Mouse (Mus musculus) heart, postnatal 14 days (tissue): Measurements from ENCODE around the gene Micu1. TPM values are rescaled to one million over a fixed set of nuclear protein-coding genes. Genes with fewer than 3 reads are reported as not detected.

Experiments
- DNase-seq, 2 experiments: peaks; one replicate each; pipeline ENCODE4 v3.0.0; 2021 to 2022
- intact Hi-C: fragments of 180-260 bp; cut with DNase I; formaldehyde crosslinking; loops from one replicate; pipeline ENCODE4 v1.15.1; 2025
- total RNA-seq, 2 experiments: library from RNA; stranded (reverse); gene quantifications; 2 replicates each; pipeline ENCODE4 v1.2.3; 2021

The Micu1 gene
- total RNA-seq, 2 experiments from 2014 or later: 21.9 to 25.3 TPM

DNA sequence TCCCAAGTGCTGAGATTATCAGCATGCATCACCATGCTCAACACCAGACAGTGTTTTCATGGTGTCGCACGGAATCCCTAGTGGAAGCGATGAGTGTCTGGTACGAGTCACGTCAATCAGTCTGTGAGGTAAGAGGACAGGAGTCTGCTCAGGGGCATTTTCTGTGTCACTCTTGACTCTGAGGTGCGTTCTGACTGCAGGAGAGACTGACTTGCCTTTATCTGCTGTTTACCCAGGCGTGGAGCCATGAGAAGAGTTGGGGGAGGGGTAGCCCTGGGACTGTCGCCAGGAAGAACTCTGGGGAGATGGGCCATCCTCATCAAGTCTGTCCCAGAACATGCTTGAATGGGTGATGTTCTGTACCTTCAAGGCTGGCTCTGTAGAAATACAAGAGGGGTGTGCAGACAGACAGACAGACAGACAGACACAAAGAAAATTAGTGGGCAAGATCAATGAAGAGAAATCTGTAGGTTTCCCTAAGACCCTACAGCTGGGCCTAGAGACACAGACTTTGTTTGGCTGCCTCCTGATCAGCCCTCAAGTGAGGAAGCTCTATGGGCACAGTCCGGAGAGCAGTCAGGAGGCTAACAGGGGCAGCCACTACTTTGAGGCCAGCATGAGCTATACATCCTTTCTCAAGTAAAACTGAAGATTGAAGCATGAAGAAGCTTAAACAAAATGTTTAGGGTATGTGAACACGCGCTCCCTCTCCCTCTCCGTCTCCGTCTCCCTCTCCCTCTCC, 97.2 kb downstream of the Micu1 start:
- DNase-seq: peak; percentile 17 to 28
- intact Hi-C loops: no loop called here

DNA sequence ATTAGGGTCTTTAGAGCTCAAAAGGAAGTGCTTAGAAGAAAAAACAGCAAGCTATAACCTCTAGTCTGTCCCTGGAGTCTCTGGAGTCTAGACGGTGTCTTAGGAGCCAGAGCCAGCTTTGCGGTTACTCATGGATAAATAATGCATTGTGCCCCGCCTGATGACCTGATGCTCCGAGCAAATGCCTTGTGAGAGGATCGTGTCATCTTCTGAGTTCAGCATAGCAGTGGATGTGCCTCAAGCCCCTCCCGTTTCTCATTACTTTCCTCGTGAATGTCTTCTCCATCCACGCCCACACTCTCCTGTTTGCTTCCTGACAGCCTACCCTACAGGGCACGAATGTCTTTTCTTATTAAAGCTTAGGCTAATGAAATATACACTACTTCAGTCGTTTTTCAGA, 97.9 kb downstream of the Micu1 start:
- intact Hi-C loops: no loop called here
- no peak for DNase-seq

DNA sequence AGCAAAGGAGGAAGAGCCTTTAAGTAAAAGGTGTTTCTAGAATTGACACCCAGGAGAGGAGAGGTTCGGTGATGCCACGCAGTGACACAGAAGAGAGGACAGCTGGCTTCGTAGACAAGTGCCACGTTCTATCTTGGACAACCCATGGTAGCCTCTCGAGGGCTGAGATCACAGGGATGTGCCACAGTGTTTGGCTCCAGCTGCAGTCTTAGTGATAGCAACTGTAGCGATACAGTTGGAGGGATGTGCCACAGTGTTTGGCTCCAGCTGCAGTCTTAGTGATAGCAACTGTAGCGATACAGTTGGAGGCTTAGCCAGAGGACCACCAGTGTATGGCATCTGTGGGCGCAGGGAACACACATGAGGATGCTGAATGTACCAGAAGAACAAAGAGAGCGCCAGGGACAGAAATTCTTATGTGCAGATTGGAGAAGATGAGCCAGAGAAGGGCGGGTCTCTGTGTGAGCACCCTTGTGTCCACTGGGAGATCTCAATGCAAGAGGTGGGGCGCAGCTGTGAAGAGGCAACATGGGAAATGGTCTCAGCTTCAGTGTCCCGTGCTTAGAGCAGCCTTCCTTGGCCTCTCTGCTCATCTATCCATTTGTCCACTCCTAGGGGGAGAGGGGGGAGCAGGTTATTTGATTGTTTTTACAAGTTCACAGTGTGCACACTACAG, 98.7 kb downstream of the Micu1 start:
- intact Hi-C loops: no loop called here
- no peak for DNase-seq

DNA sequence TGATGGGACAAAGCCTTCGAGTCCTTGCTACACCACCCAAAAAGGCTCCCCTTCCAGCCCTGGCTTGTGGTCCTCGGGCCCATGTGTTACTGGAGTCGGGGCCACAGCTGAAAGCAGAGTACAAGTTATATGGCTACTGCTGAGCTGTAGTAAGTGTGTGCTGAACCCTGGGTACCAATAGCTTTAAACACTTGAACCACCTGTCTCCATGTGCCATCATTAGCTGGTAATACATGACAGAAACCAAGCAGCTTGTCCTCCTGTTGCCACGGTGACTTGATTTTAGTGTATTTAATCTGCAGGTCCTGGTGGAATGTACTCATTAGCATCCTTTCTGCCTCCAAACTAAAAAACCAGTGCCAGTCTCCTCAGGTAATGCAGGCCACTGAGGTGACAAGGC, 106.4 kb downstream of the Micu1 start:
- intact Hi-C loops: no loop called here
- no peak for DNase-seq

DNA sequence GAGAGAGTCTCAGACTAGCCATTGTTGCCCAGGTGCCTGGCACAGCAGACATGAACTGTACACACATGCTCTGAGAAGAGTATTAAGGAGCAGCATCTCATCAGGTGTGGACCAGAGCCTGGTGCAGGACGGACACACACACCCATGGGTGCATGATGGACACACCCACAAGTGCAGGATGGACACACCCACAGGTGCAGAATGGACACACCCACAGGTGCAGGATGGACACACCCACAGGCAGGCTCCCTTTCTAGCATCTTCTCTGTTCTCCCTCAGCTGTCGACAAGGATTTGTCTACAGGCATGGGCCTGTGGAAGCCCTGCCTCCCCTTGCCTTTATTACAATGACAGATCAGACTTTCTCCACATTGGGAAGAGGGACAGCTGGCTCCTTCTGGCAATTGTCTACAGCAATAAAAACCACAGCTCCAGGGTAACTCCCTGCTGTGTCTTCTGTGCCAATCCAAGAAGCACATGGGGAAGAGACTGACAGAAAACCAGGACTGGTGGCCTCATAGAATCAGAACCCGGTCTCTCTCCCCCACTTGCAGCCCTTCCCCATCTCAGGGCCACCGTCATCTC, 107.8 kb downstream of the Micu1 start:
- intact Hi-C loops: loop anchor here (5.0 kb wide), 1 partner anchor 193 kb away; the partner anchor contains the start of genes Gm10322 and Mcu
- DNase-seq: peak in 1 of 2 experiments; percentile 32

DNA sequence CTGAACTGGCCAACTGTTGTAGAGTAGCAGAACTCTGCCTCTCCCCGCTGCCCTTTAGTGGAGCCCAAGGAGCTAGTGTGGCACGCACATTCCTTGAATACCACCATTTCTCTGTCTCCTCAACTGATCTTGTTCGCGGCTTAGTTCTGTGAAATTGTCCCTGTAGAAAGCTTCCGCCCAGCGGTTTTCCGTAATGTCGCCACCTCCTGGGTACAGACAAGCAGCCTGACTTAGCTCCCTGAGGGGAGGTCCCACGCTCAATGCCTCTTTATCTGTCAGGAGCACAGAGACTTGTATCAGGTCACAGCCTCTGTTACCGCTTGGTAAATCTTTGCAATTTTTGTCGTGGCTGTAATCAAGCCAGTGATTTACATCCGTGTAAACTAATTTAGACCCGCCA, 110.7 kb downstream of the Micu1 start:
- no peak for DNase-seq
- intact Hi-C loops: loop anchor here (5.0 kb wide), 1 partner anchor 196 kb away; the partner anchor contains the start of genes Gm10322 and Mcu

DNA sequence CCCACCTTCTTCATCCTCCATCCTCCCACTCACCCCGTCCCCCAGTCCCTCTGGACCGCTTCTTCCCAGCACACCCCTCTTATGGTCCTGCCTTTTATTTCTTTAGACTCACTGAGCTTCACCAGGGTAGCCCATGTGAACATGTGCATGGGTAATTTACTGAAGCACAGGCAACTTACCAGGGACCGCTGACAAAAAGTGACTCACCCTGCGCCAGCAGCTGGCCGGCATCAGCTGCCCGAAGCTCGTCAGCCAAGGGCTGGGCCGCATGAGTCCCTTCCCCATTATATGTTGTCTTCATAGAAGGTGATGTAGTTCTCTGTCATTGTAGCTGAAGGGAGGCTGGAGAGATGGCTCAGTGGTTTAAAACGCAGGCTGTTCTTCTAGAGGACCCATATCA, 111.5 kb downstream of the Micu1 start:
- intact Hi-C loops: loop anchor here (5.0 kb wide), 1 partner anchor 196 kb away; the partner anchor contains the start of genes Gm10322 and Mcu
- peak in 1 of 2 experiments; percentile 15 for DNase-seq

DNA sequence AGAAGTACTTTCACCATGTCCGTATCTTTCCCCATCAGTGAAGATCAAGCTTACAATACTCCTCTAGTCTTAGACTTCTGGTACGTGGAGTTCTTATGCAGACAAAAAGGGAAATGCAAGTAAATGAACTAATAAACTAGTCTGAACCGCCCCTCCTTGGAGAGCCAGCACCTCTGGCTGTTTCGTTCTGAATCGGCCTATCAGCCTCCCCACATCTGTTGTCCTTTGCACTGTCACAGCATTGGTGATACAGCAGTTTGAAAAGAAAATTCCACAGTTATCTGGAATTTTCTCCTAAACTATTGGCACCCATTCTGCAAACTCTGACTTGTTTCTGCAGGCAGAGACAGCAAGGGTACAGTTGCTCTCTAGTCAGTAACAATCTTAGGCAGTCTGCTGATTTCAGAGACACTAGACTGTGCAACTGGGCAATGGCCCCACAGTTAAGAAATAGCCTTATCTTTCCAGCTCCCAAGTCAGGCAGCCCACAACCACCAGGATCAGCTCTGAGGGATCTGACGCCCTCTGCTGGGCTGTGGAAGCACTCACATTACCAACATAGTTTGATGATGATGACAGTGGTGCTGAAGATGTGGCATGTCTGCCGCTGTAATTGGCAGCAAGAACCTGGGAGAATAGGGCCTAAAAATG, 112.4 kb downstream of the Micu1 start:
- intact Hi-C loops: loop anchor here (5.0 kb wide), 3 partner anchors 48 to 362 kb away; partner anchors contain the start of genes Gm10322 and Mcu
- DNase-seq: peak; percentile 63 to 73

DNA sequence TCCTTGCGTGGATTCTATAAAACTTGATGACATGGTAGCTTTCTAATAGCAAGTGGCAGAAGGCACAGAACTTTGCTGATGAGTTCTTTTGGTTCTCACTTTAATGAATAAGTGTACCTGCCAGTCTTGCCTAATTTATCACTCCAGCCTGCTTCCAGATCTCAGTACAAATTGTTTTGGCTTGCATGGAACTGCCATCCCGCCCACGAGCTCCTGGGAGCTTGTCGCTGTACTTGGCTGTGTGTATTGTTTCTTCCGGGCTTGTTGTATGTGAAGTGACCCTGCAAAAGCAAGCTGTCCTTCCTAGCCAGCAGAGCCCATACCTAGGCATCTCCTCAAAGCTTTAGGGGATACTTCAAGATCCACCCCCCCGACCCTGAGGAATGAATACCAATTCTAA, 114.3 kb downstream of the Micu1 start:
- intact Hi-C loops: loop anchor here (5.0 kb wide), 2 partner anchors 46 to 364 kb away; no protein-coding TSS in a partner anchor
- no peak for DNase-seq

DNA sequence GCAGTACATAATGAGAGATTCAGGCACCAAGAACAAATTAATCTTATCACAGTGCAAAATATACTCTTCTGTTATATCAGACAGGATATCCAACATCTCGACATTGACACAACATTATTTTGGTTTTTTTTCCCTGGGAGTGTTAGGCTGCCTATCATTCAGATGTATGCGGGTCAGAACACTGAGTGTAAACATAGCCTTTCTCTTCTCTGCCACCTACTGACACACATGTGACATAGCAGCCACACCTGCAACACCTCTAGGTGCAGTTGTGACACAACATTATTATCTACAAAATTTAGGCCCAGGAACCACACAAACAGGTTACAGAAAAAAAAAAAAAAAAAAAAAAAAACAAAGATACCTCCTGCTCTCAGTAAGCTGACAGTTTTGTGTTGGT, 115.3 kb downstream of the Micu1 start:
- DNase-seq: no peak
- intact Hi-C loops: loop anchor here (5.0 kb wide), 2 partner anchors 45 to 365 kb away; no protein-coding TSS in a partner anchor

DNA sequence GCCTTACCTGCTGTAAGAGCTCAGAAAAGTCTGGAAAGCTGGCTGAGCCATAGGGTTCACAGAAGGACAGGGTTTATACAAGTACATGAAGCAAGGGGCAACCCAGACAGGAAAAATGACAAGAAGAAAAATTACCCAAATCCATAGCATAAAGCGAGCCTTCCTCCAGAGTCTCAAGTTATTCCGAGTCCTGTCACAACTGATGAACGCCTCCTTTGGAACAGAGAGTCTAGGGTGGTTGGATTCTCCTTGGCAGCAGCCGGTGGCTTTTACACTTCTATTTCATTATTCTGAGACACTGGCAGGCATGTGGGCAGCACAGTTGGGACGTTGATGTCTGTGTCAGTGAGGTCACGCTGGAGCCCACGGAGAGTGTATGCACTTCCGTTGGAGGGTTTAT, 115.7 kb downstream of the Micu1 start:
- DNase-seq: no peak
- intact Hi-C loops: loop anchor here (5.0 kb wide), 2 partner anchors 44 to 366 kb away; no protein-coding TSS in a partner anchor

DNA sequence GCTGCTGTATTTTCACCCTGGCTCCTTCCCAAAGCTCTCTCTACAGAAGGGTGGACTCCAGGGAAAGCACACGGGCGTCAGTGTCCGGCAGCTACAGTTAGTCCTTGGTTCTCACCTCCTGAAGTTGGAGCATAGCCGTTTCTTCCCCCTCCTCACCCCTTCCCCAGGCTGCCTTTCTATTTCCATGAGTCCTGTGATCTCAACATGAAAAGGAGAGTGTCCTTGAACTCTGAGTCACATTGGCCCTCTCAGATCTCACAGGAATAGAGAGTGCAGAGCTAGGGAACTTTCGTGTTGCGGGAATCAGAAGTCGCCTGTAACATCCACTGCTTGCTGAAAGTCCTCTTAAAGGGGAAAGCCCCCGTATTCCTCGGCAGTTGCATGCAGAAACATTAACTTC, 116.9 kb downstream of the Micu1 start:
- intact Hi-C loops: loop anchor here (5.0 kb wide), 2 partner anchors 43 to 367 kb away; no protein-coding TSS in a partner anchor
- DNase-seq: no peak

DNA sequence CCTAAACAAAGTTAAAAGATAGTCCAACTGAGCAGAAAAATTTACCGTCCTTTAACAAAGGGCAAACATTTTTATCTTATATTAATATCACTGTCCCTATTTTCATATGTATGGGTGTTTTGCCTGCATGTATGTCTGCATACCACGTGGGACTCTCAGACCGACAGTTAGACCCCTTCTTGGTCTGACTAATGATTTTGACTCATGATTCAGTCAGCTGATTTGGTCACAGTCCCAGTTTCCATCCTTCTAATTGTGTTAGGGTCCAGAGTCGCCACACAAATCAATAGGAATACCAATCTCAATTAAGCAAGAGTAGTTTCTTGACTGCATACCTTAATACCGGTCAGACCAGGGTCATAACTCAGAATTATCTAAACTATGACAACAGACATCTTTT, 118.6 kb downstream of the Micu1 start:
- DNase-seq: no peak
- intact Hi-C loops: loop anchor here (2.0 kb wide), 1 partner anchor 326 kb away; no protein-coding TSS in a partner anchor

DNA sequence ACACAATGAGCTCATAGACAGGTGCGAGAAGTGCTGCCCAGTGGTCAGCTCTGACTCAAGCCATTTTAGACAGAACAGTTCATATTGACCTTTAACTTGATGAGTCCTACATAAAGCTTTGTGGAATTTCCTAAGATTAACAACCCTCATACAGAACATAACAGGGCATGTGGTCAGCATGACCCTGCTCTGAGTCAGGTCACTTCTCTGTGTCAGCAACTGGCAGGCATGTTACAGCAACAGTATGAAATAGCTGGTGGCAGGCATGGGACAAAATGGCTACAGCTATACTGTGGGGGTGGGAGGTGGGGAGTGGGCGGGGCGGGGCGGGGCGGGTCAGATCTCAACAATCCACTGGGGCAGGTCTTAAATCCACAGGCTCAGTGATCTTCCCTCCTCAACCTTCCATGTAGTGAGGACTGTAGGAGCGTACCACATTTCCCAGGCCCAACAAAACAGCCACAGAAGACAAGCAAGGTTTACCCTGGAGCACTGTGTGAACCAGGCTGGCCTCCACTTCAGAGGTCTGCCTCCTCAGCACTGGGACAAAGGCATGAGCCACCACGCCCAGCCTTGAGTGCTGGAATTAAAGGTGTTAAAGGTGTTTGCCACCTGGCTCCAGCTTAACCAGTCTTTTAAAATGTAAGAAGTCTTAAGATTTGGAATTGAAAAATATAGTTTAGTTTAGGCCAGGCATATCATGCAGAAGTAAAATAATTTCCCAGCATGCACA, 119.2 kb downstream of the Micu1 start:
- DNase-seq: no peak
- intact Hi-C loops: loop anchor here (2.0 kb wide), 1 partner anchor 327 kb away; no protein-coding TSS in a partner anchor

DNA sequence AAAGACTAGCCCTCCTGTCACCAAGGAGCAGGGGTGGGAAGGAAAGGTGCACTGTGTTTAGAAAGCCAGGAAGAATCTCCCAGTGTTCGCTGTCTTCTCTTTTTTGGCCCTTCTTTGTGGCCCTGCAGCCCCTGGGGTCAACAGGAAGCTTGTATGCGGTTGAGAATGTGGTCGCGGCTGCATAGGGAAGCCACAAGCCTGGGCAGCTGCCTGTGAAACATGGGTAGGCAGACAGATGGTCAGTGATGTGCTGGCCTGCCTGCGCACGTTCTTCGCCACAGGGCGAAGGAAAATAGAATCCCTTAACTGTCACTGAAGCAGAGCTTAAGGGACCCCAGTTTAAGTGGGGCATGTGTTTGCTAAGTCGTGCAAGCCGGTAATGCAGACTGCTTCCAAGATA, 120.6 kb downstream of the Micu1 start:
- intact Hi-C loops: no loop called here
- DNase-seq: no peak

DNA sequence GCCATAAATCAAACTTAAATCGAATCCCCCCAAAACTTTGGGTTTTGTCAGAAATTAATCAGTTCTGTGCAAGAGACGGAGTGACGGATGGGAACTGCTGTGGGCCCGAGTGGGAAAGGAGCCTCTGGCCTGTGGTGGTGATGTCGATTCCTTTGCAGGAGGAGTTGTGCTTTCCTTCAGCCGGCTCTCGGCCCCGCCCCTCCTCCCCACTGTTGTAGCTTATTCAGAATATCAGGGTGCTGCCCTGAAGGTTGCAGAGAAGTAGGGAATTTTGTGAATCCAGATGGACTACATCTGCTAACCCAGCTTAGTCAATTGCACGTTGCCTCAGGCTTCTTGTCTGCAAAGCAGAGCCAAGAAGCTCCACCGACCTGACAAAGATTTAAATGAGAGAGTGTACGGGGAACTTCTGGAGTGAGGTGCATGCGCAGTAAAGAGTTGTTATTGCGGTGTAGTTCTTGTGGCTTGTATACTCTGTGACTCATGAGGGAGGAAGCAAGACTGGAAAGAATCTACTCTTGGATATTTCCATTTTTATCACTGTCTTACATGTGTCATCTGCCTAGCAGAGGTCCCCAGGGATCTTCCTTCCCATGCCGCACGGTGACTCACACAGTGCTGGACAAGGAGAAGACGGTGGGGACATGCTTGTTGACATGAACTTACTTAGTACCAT, 123.0 kb downstream of the Micu1 start:
- intact Hi-C loops: no loop called here

DNA sequence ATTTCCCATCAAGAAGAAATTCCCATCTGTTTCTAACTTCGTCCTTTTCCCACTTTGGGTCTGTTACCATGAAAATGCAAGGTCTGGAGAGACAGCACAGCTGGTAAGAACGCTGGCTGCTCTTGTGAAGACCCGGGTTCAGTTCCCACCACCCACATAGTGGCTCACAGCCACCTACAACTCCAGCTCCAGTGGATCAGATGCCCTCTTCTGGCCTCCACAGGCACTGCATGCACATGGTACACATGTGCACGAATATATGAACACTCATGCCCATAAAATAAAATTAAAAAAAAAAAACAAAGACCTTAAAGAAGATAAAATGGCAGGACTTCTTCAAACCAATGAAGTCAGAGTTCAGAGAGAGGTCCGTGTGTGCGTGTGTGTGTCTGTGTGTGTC, 127.6 kb downstream of the Micu1 start:
- DNase-seq: no peak
- intact Hi-C loops: no loop called here

More for the DNA sequence above, 123.0 kb downstream of the Micu1 start:
- peak; percentile 39 to 43 for DNase-seq

DNA sequence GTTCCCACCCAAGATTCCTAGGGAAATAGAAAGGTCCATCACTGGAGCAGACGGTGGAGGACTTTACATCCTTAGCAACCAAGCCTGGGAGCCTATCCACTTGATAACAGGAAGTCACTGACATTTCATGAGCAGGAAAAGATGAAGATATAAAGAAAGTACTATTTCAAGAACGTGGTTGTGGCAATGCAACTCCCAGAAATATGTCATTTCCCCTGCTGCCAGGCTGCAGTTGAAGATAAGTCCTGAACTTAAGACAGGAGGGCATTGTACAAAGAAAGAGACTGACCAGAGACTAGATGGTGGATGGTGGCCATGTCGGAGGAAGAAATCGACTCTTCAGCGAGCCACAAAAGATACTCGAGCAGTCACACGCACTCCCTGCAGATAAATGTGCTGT, 129.7 kb downstream of the Micu1 start:
- intact Hi-C loops: no loop called here
- DNase-seq: no peak
